In the genomic region with DNA sequence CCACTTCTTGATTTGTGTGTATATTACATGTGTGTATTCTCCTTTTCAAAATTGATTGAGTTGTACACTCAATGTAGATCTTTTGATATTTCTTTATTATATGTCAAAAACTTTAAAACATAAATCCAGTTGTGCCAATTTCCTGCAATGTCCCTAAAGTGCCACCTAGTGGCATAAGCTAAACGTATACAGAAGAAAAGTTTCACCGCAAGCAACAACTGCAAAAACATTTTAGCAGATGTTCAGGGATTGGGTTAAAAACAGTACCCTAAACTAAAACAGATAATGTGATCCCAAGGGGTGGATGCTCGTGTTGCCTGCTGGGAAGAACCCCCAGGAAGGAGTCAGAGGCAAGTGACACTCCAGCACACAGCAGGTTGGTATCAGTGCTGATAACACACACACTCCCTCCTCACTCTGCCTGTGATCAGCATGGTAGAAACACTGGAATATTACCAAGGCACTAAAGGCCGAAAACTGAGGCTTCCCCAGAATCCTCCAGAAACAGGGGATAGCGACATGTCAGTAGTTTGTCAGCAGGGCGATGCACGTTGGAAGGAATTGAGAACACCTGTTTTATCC, we compare ENCODE assay signal across 14 mouse cellular contexts.
DNase-seq lines count a peak whose midpoint lies in the region; ATAC-seq and TF ChIP-seq lines count a peak whose summit lies in the region.
"Had no signal": no experiment of that assay in that cellular context is flagged by ENCODE, and none has a peak within 500 bp of the region (broad histone marks: within the 10 kb centered on the region; RNA-seq: fewer than 3 reads in every experiment).

No protein-coding gene starts in this region.

- H3K4me3 ChIP-seq in kidney, postnatal 0 days (replicated peaks; ENCODE audit: low read depth, low read length): no peak overlapping the region
- no peak overlapping the region for H3K4me3 ChIP-seq in kidney, embryonic 15.5 days (replicated peaks)
- H3K4me3 ChIP-seq: embryonic facial prominence, embryonic 12.5 days; intestine, embryonic 15.5 days; limb, embryonic 15.5 days; neural tube, embryonic 12.5 days had no signal

- H3K36me3 ChIP-seq in kidney, postnatal 0 days (ENCODE audit: insufficient read depth, low read length): no peaks in the 10 kb centered on the region
- H3K36me3 ChIP-seq in kidney, embryonic 15.5 days: no peaks in the 10 kb centered on the region
- H3K36me3 ChIP-seq: embryonic facial prominence, embryonic 12.5 days; intestine, embryonic 15.5 days; limb, embryonic 15.5 days; neural tube, embryonic 12.5 days had no signal

- no peak overlapping the region for H3K4me2 ChIP-seq in kidney, postnatal 0 days (ENCODE audit: low read length)
- no peak overlapping the region for H3K4me2 ChIP-seq in kidney, embryonic 15.5 days
- H3K4me2 ChIP-seq: embryonic facial prominence, embryonic 12.5 days; intestine, embryonic 15.5 days; limb, embryonic 15.5 days; midbrain, embryonic 11.5 days; neural tube, embryonic 12.5 days had no signal

- no peak overlapping the region for H3K27ac ChIP-seq in kidney, postnatal 0 days
- no peak overlapping the region for H3K27ac ChIP-seq in kidney, embryonic 15.5 days
- H3K27ac ChIP-seq: embryonic facial prominence, embryonic 12.5 days; intestine, embryonic 15.5 days; limb, embryonic 15.5 days; neural tube, embryonic 12.5 days had no signal

- peak; percentile 64 for TF ChIP-seq CTCF in kidney, postnatal 0 days (IDR thresholded peaks at IDR 0.05; ENCODE audit: low read depth)

- H3K9me3 ChIP-seq in kidney, postnatal 0 days (replicated peaks; ENCODE audit: low read length): no peaks in the 10 kb centered on the region
- H3K9me3 ChIP-seq in kidney, embryonic 15.5 days (replicated peaks): no peaks in the 10 kb centered on the region
- H3K9me3 ChIP-seq: embryonic facial prominence, embryonic 12.5 days; intestine, embryonic 15.5 days; limb, embryonic 15.5 days; neural tube, embryonic 12.5 days had no signal

- H3K27me3 ChIP-seq in kidney, postnatal 0 days (ENCODE audit: insufficient read depth, low read length): no peaks in the 10 kb centered on the region
- peaks cover 22% of the 10 kb centered on the region for H3K27me3 ChIP-seq in kidney, embryonic 15.5 days
- H3K27me3 ChIP-seq: intestine, embryonic 15.5 days; neural tube, embryonic 12.5 days had no signal

- no peak overlapping the region for H3K9ac ChIP-seq in kidney, postnatal 0 days (ENCODE audit: low read depth, low read length)
- no peak overlapping the region for H3K9ac ChIP-seq in kidney, embryonic 15.5 days
- H3K9ac ChIP-seq: embryonic facial prominence, embryonic 12.5 days; intestine, embryonic 15.5 days; limb, embryonic 15.5 days; neural tube, embryonic 12.5 days had no signal

- peak; percentile 29 for DNase-seq in embryo, embryonic 11 days
- no peak for DNase-seq in embryo, embryonic 9.5 days (ENCODE audit: extremely low spot score)
- DNase-seq in kidney, postnatal 0 days (ENCODE audit: low spot score): peak; percentile 28
- DNase-seq in 3T3-L1 (ENCODE audit: low read depth, low spot score): peak; percentile 3
- DNase-seq in cerebellum, adult 9-11 months: no peak
- no peak for DNase-seq in frontal cortex, postnatal 10 days (ENCODE audit: low spot score in 2 of 2)
- DNase-seq: adrenal gland, adult 8-10 months had no signal

- H3K4me1 ChIP-seq in kidney, postnatal 0 days (replicated peaks; ENCODE audit: insufficient read depth, low read length): no peaks in the 10 kb centered on the region
- H3K4me1 ChIP-seq in kidney, embryonic 15.5 days: no peaks in the 10 kb centered on the region
- H3K4me1 ChIP-seq: embryonic facial prominence, embryonic 12.5 days; intestine, embryonic 15.5 days; limb, embryonic 15.5 days; neural tube, embryonic 12.5 days had no signal

- no peak for ATAC-seq in kidney, postnatal 0 days (replicated peaks; ENCODE audit: low FRiP score, low read depth)
- ATAC-seq in kidney, embryonic 15.5 days (replicated peaks; ENCODE audit: low FRiP score): no peak
- ATAC-seq in erythroblast, adult 5-6 weeks (replicated peaks; ENCODE audit: low FRiP score, poor library complexity, severe bottlenecking): 0 out of 2 replicates have a peak, but pooled peaks have one; percentile 68
- ATAC-seq: intestine, embryonic 15.5 days had no signal

- WGBS in kidney, postnatal 0 days: 68% methylated on average over 7 of the region's 7 CpGs
- 70% methylated on average over 7 of the region's 7 CpGs for WGBS in kidney, embryonic 15.5 days

Comparison
In these comparisons a context has a peak if more than half of its experiments do, and no peak if none do; other contexts are left out.
1. DNase-seq: peak in embryo, embryonic 11 days (single experiment), kidney, postnatal 0 days (single experiment) and 3T3-L1 (single experiment); none in embryo, embryonic 9.5 days (single experiment), cerebellum, adult 9-11 months (single experiment) and frontal cortex, postnatal 10 days (0 of 2).